Mouse (Mus musculus) G1E (cell line): ENCODE data around the gene Pax2. TPM values are rescaled to one million over a fixed set of nuclear protein-coding genes. Genes with fewer than 3 reads are reported as not detected.

Experiments
- ATAC-seq: 2 replicates; pipeline ENCODE4 v1.8.0; 2016; ENCODE audit warnings: mild to moderate bottlenecking; ENCODE audit not compliant: insufficient number of reproducible peaks, poor library complexity, low FRiP score, severe bottlenecking; ENCODE audit errors: extremely low read depth
- DNase-seq: peaks from one replicate; pipeline ENCODE4 v3.0.0; 2012; ENCODE audit warnings: low spot score
- H3K27me3 ChIP-seq: 2 replicates; pipeline ENCODE4 v1.6.1; 2012; ENCODE audit warnings: mild to moderate bottlenecking, low read length, inconsistent platforms; ENCODE audit not compliant: insufficient read depth
- H3K36me3 ChIP-seq: replicated peaks from 2 replicates; pipeline ENCODE3; 2012; ENCODE audit warnings: mild to moderate bottlenecking, inconsistent platforms
- H3K4me1 ChIP-seq: 2 replicates; pipeline ENCODE4 v1.6.1; 2012; ENCODE audit warnings: low read depth, low read length, inconsistent platforms, mixed read lengths; ENCODE audit not compliant: insufficient read depth
- H3K4me3 ChIP-seq: 2 replicates; pipeline ENCODE4 v1.5.1; 2012; ENCODE audit warnings: low read depth, mild to moderate bottlenecking, inconsistent platforms, low read length, moderate library complexity, mixed read lengths
- H3K9me3 ChIP-seq: replicated peaks from 2 replicates; pipeline ENCODE4 v1.6.1; 2012; ENCODE audit warnings: inconsistent platforms
- CTCF ChIP-seq: IDR thresholded peaks from 2 replicates; pipeline ENCODE4 v1.5.1; 2012; ENCODE audit warnings: low read depth, low read length, inconsistent platforms, mixed read lengths
- GATA1 ChIP-seq: IDR thresholded peaks from 2 replicates; pipeline ENCODE4 v1.6.1; 2012; ENCODE audit warnings: borderline replicate concordance, low read length, inconsistent platforms, mixed read lengths
- GATA2 ChIP-seq: IDR thresholded peaks from 2 replicates; pipeline ENCODE4 v1.6.1; 2012; ENCODE audit warnings: low read depth, low read length, inconsistent platforms, borderline replicate concordance
- POLR2AphosphoS5 ChIP-seq: IDR thresholded peaks from 2 replicates; pipeline ENCODE4 v1.6.1; 2012; ENCODE audit warnings: low read depth, low read length, inconsistent platforms; ENCODE audit not compliant: insufficient replicate concordance
- TAL1 ChIP-seq: conservative IDR thresholded peaks from 2 replicates; pipeline ENCODE4 v1.6.1; 2012; ENCODE audit warnings: low read depth, low read length, inconsistent platforms, mixed read lengths
- polyA plus RNA-seq: library from polyadenylated mRNA; stranded (reverse); fragments of >175 nt; gene quantifications from 2 replicates; pipeline ENCODE4 v1.2.3, GENCODE M21; 2012
- total RNA-seq, 2 experiments: library from RNA; stranded (forward) in 1 of 2; stranded (reverse) in 1 of 2; fragments of 200-1000 nt in 1 of 2; fragments of >200 nt in 1 of 2; fragmentation: Nextera tagmentation in 1 of 2; gene quantifications; 2 replicates each; pipeline ENCODE4 v1.2.3; 2014 to 2017

Gene Pax2
- total and polyA plus RNA-seq, 3 experiments: 0.27 TPM; not detected in 2

DNA sequence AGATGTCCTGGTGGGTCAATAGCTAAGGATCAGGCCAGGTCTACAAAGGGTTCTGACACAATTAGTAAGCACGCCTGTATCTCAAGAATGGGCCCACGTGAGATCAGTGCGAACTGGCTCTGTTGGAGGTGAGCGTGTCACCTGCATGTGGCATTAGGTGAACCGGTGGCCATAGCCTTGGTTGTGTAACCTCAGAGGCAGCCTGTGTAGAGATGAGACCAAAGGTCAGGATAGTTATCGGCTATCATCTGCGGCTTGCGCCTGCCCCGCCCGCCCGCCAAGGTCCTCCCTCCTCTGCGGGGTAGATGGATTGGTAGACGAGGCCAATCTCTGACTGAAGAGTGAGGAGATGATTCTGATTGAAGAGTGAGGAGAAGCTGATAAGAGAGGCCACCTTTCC, 15.7 kb downstream of the Pax2 start:
- no peak for ATAC-seq
- H3K36me3 ChIP-seq: no peaks in the 10 kb centered on the region
- H3K27me3 ChIP-seq: no peaks in the 10 kb centered on the region; the same call in 1 of the 2 replicates

DNA sequence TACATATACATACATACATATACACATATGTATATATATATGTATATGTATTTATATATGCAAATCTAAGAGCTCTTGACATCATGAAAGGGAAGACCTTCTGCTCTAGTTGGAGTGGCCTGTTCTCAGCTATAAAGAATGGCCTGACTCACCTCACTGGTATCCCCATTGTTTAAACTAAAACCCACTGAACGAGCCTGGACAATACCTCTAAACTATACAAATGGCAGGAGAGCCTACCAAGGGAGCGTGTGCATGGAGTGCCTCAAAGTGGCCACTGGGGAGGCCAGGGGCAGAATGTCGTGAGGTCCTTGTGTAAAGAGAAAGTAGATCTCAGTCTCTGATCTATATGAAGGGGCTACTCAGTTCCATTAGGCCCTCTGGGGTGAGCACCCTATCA, 26.1 kb downstream of the Pax2 start:
- TF ChIP-seq TAL1 (no peak), CTCF (no peak), GATA2 (no peak), POLR2AphosphoS5 (no peak), GATA1 (no peak)
- Histone ChIP-seq H3K27me3 (no peaks in the 10 kb centered on the region; the same call in 1 of the 2 replicates), H3K36me3 (no peaks in the 10 kb centered on the region), H3K4me3 (no peak overlapping the region), H3K4me1 (no peaks in the 10 kb centered on the region), H3K9me3 (no peaks in the 10 kb centered on the region)
- DNase-seq: no peak
- no peak for ATAC-seq

More for the DNA sequence above, 15.7 kb downstream of the Pax2 start:
- H3K4me1 ChIP-seq: no peaks in the 10 kb centered on the region
- H3K9me3 ChIP-seq: no peaks in the 10 kb centered on the region
- H3K4me3 ChIP-seq: no peak overlapping the region
- no peak for TF ChIP-seq CTCF
- TF ChIP-seq GATA2: no peak
- no peak for TF ChIP-seq TAL1
- no peak for TF ChIP-seq POLR2AphosphoS5
- DNase-seq: no peak

DNA sequence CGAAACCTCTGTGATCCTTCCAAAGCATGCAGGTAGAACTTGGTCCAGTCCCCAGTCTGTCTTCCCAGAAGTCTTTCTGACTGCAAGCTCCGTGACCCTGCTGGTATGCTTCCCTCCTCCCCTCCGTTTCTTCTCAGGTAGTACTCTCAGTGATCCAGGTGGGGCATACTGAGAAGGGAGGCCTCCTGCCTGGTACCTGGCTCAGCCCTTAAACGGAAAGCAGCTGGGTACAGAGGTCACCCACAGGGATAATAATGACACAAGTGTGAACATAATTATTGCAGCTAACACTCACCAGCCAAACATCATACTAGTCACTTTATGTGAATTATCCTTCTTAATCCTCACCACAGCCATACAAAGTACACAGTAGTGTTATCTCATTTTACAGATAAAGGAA, 28.5 kb downstream of the Pax2 start:
- DNase-seq (no peak), ATAC-seq (no peak)
- Histone ChIP-seq H3K9me3 (no peaks in the 10 kb centered on the region), H3K27me3 (peaks cover 5% of the 10 kb centered on the region), H3K4me1 (no peaks in the 10 kb centered on the region), H3K36me3 (no peaks in the 10 kb centered on the region), H3K4me3 (no peak overlapping the region)
- TF ChIP-seq TAL1 (no peak), GATA2 (no peak), GATA1 (no peak), CTCF (no peak), POLR2AphosphoS5 (no peak)

DNA sequence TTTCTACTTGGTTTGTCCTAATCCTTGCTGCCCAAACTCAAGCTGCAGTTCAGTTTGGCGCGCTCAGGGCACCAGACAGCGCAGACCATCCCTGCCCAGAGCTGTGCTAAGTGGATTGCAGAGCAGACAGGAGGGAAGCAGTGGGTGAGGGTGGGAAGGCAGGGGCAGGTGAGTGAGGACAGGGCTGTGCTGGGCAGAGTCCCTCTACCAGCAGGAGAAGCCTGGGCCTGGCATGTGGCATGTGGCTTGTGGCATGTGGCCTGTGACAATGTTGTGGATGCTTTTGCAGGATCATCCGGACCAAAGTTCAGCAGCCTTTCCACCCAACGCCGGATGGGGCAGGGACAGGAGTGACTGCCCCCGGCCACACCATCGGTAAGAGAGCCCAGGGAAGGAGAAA, 32.6 kb downstream of the Pax2 start:
- no peak for TF ChIP-seq GATA2
- no peak for TF ChIP-seq CTCF
- TF ChIP-seq GATA1: no peak
- no peak for TF ChIP-seq TAL1
- TF ChIP-seq POLR2AphosphoS5: no peak
- Histone ChIP-seq H3K4me1 (no peaks in the 10 kb centered on the region), H3K27me3 (peaks cover 10% of the 10 kb centered on the region), H3K4me3 (no peak overlapping the region), H3K9me3 (no peaks in the 10 kb centered on the region), H3K36me3 (no peaks in the 10 kb centered on the region)
- DNase-seq (no peak), ATAC-seq (no peak)

DNA sequence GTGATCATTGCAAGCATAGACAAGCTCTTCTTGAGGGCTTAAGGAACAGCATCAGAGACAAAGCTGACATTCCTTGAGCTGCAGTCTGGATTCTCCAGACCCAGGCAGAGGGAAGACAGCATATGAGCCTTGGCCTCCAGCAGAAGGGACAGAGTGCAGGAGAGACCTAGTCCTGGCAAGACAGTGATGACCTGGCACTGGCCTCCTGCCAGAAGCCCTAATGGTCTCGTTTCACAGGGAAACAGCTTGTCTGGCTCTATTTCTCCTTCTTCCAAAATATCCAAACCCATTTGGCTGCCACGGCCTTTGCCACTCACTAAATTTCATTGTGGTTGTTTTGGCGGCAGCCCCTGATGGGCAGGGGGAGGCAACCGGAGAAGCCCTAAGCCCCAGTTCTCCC, 36.1 kb downstream of the Pax2 start:
- Histone ChIP-seq H3K4me3 (no peak overlapping the region), H3K4me1 (no peaks in the 10 kb centered on the region), H3K27me3 (peaks cover 10% of the 10 kb centered on the region), H3K36me3 (no peaks in the 10 kb centered on the region), H3K9me3 (no peaks in the 10 kb centered on the region)
- DNase-seq (no peak), ATAC-seq (no peak)
- TF ChIP-seq CTCF (no peak), GATA1 (no peak)

DNA sequence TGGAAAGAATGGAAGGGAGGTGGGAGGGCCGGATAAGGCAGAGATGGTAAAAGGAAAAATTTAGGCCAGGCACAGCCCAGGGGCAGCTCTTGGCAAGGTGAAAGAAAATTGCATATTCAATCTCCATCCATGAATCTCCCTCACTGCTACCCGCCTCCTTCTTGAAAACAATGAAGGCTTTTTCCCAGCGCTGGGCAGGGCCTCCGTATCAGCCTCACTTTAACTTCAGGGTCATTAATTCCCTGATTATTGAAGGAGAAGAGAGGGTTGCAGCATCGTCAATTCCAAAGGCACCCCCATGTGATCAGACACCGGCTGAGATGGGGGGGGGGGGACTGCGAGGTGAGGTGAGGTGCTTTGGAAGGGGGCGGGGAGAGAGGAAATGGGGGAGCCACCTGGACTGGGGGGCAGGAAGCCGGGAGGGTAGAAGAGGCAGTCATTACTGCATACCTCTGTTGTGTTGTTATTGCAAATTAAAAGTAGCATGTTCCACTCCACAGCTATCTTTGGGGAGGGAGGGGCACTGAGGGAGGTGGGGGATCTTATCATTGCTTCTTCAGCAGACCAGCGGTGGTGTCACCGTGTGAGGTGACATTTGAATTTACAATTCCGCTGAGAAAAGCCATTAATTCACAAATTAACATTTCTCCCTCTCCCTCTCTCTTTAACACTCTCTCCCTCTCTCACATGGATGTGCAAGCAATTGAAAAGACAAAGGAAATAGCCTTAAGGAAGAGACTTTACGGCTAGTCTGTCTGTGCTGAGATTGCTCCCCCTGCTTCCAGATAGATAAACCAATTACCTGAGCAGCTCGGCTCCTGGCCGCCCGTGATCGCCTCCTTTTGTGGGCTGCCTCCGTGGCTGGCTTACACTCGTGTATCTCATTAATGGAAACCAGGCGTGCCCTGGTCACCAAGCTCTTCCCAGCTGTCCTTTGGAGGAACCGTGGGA, 41.5 kb downstream of the Pax2 start:
- no peak overlapping the region for H3K4me3 ChIP-seq
- H3K9me3 ChIP-seq: no peaks in the 10 kb centered on the region
- ATAC-seq: no peak
- no peak for TF ChIP-seq GATA1
- no peak for TF ChIP-seq POLR2AphosphoS5
- TF ChIP-seq GATA2: no peak
- TF ChIP-seq TAL1: no peak
- no peak for TF ChIP-seq CTCF
- DNase-seq: no peak
- H3K4me1 ChIP-seq: no peaks in the 10 kb centered on the region
- no peaks in the 10 kb centered on the region for H3K36me3 ChIP-seq
- peaks cover 2% of the 10 kb centered on the region for H3K27me3 ChIP-seq
